Mouse (Mus musculus): Measurements from ENCODE around the gene Serpinb6c.
"Not testable (repeated sequence)": the region's sequence is repeated elsewhere in the genome, so short reads cannot be mapped to it uniquely, and the experiment has no call there.

Gene Serpinb6c

GRCm38 (mm10) chr13:33905176-33905954 lies at the start of gene Serpinb6c:
TSS of gene Serpinb6c (minus strand) at chr13:33905708.
- DNase-seq: no peak

GRCm38 (mm10) chr13:33952947-33953346 lies 47.4 kb upstream of the Serpinb6c start:
- no peak for DNase-seq

- DNase-seq: no peak
Observed at GRCm38 (mm10) chr13:33952075-33952449, 46.6 kb upstream of the Serpinb6c start.

- DNase-seq: no peak
Observed at GRCm38 (mm10) chr13:33951308-33952074, 46.0 kb upstream of the Serpinb6c start.

GRCm38 (mm10) chr13:33942212-33942779 lies 36.8 kb upstream of the Serpinb6c start:
- DNase-seq: no peak

GRCm38 (mm10) chr13:33941288-33941808 lies 35.8 kb upstream of the Serpinb6c start:
- DNase-seq: no peak

- DNase-seq: not testable (repeated sequence)
Observed at GRCm38 (mm10) chr13:33937587-33937986, 32.1 kb upstream of the Serpinb6c start.

GRCm38 (mm10) chr13:33937151-33937550 lies 31.6 kb upstream of the Serpinb6c start:
- DNase-seq: no peak

GRCm38 (mm10) chr13:33935465-33936181 lies 30.1 kb upstream of the Serpinb6c start:
- DNase-seq: peak; percentile 59

GRCm38 (mm10) chr13:33934743-33935142 lies 29.2 kb upstream of the Serpinb6c start:
- no peak for DNase-seq

- no peak for DNase-seq
Observed at GRCm38 (mm10) chr13:33930912-33931311, 25.4 kb upstream of the Serpinb6c start.

- DNase-seq: no peak
Observed at GRCm38 (mm10) chr13:33930281-33930680, 24.8 kb upstream of the Serpinb6c start.

GRCm38 (mm10) chr13:33921699-33922098 lies 16.2 kb upstream of the Serpinb6c start:
- DNase-seq: no peak

GRCm38 (mm10) chr13:33921041-33921440 lies 15.5 kb upstream of the Serpinb6c start:
- no peak for DNase-seq

GRCm38 (mm10) chr13:33906821-33907220 lies 1.3 kb upstream of the Serpinb6c start:
- no peak for DNase-seq

GRCm38 (mm10) chr13:33903290-33903689 lies 2.2 kb downstream of the Serpinb6c start:
- DNase-seq: no peak

GRCm38 (mm10) chr13:33894207-33894606 lies 11.3 kb downstream of the Serpinb6c start:
- peak; percentile 8 for DNase-seq

GRCm38 (mm10) chr13:33843308-33843707 lies 62.2 kb downstream of the Serpinb6c start, which contains the start of gene Serpinb6e:
TSS of gene Serpinb6e (minus strand) at chr13:33843408.
- no peak for DNase-seq

- no peak for DNase-seq
Observed at GRCm38 (mm10) chr13:33830751-33831150, 74.8 kb downstream of the Serpinb6c start.

Data from cerebellum, adult 8-10 months (tissue).